ENCODE assay signal across 27 mouse cellular contexts in the genomic region with DNA sequence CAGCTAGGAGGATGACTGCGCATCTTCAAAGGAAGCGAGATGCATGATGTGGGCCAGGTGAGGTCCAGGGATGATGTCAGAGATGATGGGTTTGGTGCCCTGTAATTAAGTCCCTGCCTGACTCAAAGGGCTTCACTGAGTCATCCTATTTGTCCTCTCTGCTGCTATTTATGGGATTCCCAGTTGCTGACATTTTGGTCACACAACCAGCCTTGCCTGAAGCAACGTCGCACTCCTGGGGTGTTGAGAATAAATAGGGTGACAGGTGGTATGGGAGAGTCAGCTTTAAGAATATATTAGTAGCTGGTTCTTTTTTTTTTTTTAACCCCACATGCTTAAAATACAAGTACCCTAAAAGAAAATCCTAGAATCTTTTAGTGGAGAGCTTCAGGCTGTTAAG.
DNase-seq lines count a peak whose midpoint lies in the region; ATAC-seq and TF ChIP-seq lines count a peak whose summit lies in the region.
"Had no signal": no experiment of that assay in that cellular context is flagged by ENCODE, and none has a peak within 500 bp of the region (broad histone marks: within the 10 kb centered on the region; RNA-seq: fewer than 3 reads in every experiment).

No protein-coding gene starts in this region.

- no peak for TF ChIP-seq POLR2A in olfactory bulb, adult 2 months (IDR thresholded peaks at IDR 0.05; ENCODE audit: insufficient read depth, low read depth, low read length)

- H3K9me3 ChIP-seq in megakaryocyte, embryonic 14.5 days, result no peaks in the 10 kb centered on the region
- no peaks in the 10 kb centered on the region for H3K9me3 ChIP-seq in liver, embryonic 15.5 days (replicated peaks)
- H3K9me3 ChIP-seq: embryonic facial prominence, embryonic 10.5 days; embryonic facial prominence, embryonic 13.5 days; forebrain, embryonic 12.5 days; forebrain, embryonic 15.5 days; G1E; heart, embryonic 10.5 days; heart, embryonic 13.5 days had no signal

- H3K4me2 ChIP-seq in liver, embryonic 15.5 days, result no peak overlapping the region
- H3K4me2 ChIP-seq: embryonic facial prominence, embryonic 13.5 days; forebrain, embryonic 12.5 days; forebrain, embryonic 15.5 days; heart, embryonic 13.5 days; hindbrain, embryonic 14.5 days had no signal

- intact Hi-C loops in left cerebral cortex, postnatal 4 days (cut with DNase I), result no loop called here
- intact Hi-C loops in left cerebral cortex, postnatal 14 days (cut with DNase I), result no loop called here

- ATAC-seq in megakaryocyte, adult 5-6 weeks (ENCODE audit: poor library complexity, severe bottlenecking), result no peak
- ATAC-seq in liver, embryonic 15.5 days (ENCODE audit: insufficient read depth), result no peak
- ATAC-seq: forebrain, embryonic 15.5 days; hindbrain, postnatal 0 days; Patski had no signal

- peak overlapping the region; percentile 72 for H3K4me3 ChIP-seq in megakaryocyte, embryonic 14.5 days (replicated peaks)
- no peak overlapping the region for H3K4me3 ChIP-seq in liver, embryonic 15.5 days (replicated peaks)
- no peak overlapping the region for H3K4me3 ChIP-seq in olfactory bulb, adult 2 months (ENCODE audit: insufficient read depth, low read depth, low read length)
- H3K4me3 ChIP-seq: embryonic facial prominence, embryonic 10.5 days; embryonic facial prominence, embryonic 13.5 days; erythroblast, embryonic 14.5 days; forebrain, embryonic 12.5 days; forebrain, embryonic 15.5 days; heart, embryonic 10.5 days; heart, embryonic 13.5 days had no signal

- DNase-seq in brain, adult 2 months (ENCODE audit: low read depth, low spot score), result peak; percentile 57
- no peak for DNase-seq in embryo, embryonic 10 days (ENCODE audit: low spot score)
- no peak for DNase-seq in left cerebral cortex, postnatal 4 days
- DNase-seq in left cerebral cortex, postnatal 14 days (ENCODE audit: low spot score in 2 of 2), result no peak
- DNase-seq: adrenal gland, postnatal 10 days; cerebellum, adult 18-20 months; cerebellum, adult 9-10 months; cerebellum, postnatal 14 days; gastrocnemius, postnatal 25 days; heart, adult 18-20 months; heart, postnatal 14 days; heart, postnatal 4 days had no signal

- H3K27me3 ChIP-seq in megakaryocyte, embryonic 14.5 days (replicated peaks), result no peaks in the 10 kb centered on the region
- H3K27me3 ChIP-seq in liver, embryonic 15.5 days, result no peaks in the 10 kb centered on the region
- H3K27me3 ChIP-seq: embryonic facial prominence, embryonic 13.5 days; forebrain, embryonic 12.5 days; forebrain, embryonic 15.5 days; heart, embryonic 13.5 days; Patski had no signal

- H3K27ac ChIP-seq in liver, embryonic 15.5 days (replicated peaks), result peak overlapping the region; percentile 99
- peak overlapping the region; percentile 64 for H3K27ac ChIP-seq in olfactory bulb, adult 2 months (ENCODE audit: insufficient read depth, low read depth, low read length)
- H3K27ac ChIP-seq: embryonic facial prominence, embryonic 10.5 days; embryonic facial prominence, embryonic 13.5 days; forebrain, embryonic 12.5 days; forebrain, embryonic 15.5 days; heart, embryonic 13.5 days; hindbrain, embryonic 14.5 days; hindbrain, postnatal 0 days had no signal

- H3K9ac ChIP-seq in liver, embryonic 15.5 days, result no peak overlapping the region
- H3K9ac ChIP-seq: embryonic facial prominence, embryonic 13.5 days; forebrain, embryonic 12.5 days; forebrain, embryonic 15.5 days; heart, embryonic 13.5 days; hindbrain, embryonic 14.5 days had no signal

- peaks cover 90% of the 10 kb centered on the region for H3K4me1 ChIP-seq in megakaryocyte, embryonic 14.5 days
- H3K4me1 ChIP-seq in liver, embryonic 15.5 days (replicated peaks), result peaks cover 88% of the 10 kb centered on the region
- peaks cover 12% of the 10 kb centered on the region for H3K4me1 ChIP-seq in olfactory bulb, adult 2 months (ENCODE audit: control insufficient read depth, insufficient read depth, low read length)

- TF ChIP-seq CTCF in olfactory bulb, adult 2 months (IDR thresholded peaks at IDR 0.05; ENCODE audit: insufficient read depth, low read depth, low read length), result no peak

- no peaks in the 10 kb centered on the region for H3K36me3 ChIP-seq in megakaryocyte, embryonic 14.5 days (replicated peaks; ENCODE audit: low read length)
- no peaks in the 10 kb centered on the region for H3K36me3 ChIP-seq in liver, embryonic 15.5 days (replicated peaks)
- H3K36me3 ChIP-seq: embryonic facial prominence, embryonic 10.5 days; embryonic facial prominence, embryonic 13.5 days; forebrain, embryonic 12.5 days; forebrain, embryonic 15.5 days; G1E; heart, embryonic 10.5 days; heart, embryonic 13.5 days had no signal

- WGBS in liver, embryonic 15.5 days (ENCODE audit: insufficient replicate concordance), result 81% methylated on average over 4 of the region's 4 CpGs
- 55% methylated on average over 4 of the region's 4 CpGs for WGBS in olfactory bulb, adult 2 months
